ENCODE assay signal across 8 mouse cellular contexts in genomic region chr15:85028648-85029047, GRCm38 (mm10). TPM values are rescaled to one million over a fixed set of nuclear protein-coding genes. Genes with fewer than 3 reads are reported as not detected.
DNase-seq lines count a peak whose midpoint lies in the region; ATAC-seq and TF ChIP-seq lines count a peak whose summit lies in the region.
"Not testable (repeated sequence)": the region's sequence is repeated elsewhere in the genome, so short reads cannot be mapped to it uniquely, and the experiment has no call there.

TSS of gene Fam118a (plus strand) at chr15:85028948.

- not testable (repeated sequence) for H3K4me3 ChIP-seq in forebrain, embryonic 11.5 days (ENCODE audit: low read depth, low read length); heart, embryonic 13.5 days; hindbrain, postnatal 0 days (ENCODE audit: low read length); limb, embryonic 14.5 days (replicated peaks; ENCODE audit: low read length); midbrain, embryonic 16.5 days (ENCODE audit: low read depth, low read length)

- not testable (repeated sequence) for H3K27me3 ChIP-seq in forebrain, embryonic 11.5 days (ENCODE audit: control insufficient read depth, insufficient read depth, low read length); heart, embryonic 13.5 days (replicated peaks); hindbrain, postnatal 0 days (ENCODE audit: insufficient read depth, low read length); limb, embryonic 14.5 days (ENCODE audit: control insufficient read depth, insufficient read depth, low read length); midbrain, embryonic 16.5 days (ENCODE audit: control insufficient read depth, insufficient read depth, low read depth, low read length)

- not testable (repeated sequence) for H3K9ac ChIP-seq in forebrain, embryonic 11.5 days (ENCODE audit: low read length); heart, embryonic 13.5 days; hindbrain, postnatal 0 days (replicated peaks; ENCODE audit: low read length); limb, embryonic 14.5 days (ENCODE audit: low read depth, low read length, severe bottlenecking); midbrain, embryonic 16.5 days (ENCODE audit: low read depth, low read length)

- TF ChIP-seq POLR2A in limb, embryonic 14.5 days (IDR thresholded peaks at IDR 0.05; ENCODE audit: borderline replicate concordance, extremely low read depth, insufficient read depth, insufficient read length), result not testable (repeated sequence)

- not testable (repeated sequence) for H3K9me3 ChIP-seq in forebrain, embryonic 11.5 days (ENCODE audit: control insufficient read depth, low read length); heart, embryonic 13.5 days; hindbrain, postnatal 0 days (ENCODE audit: low read length); limb, embryonic 14.5 days (ENCODE audit: control insufficient read depth, low read length); midbrain, embryonic 16.5 days (replicated peaks; ENCODE audit: control insufficient read depth, low read length, poor library complexity, severe bottlenecking)

- DNase-seq in adrenal gland, postnatal 14 days; forebrain, embryonic 11.5 days (ENCODE audit: low spot score); hindbrain, postnatal 0 days (ENCODE audit: low spot score); layer of hippocampus, postnatal 14 days (ENCODE audit: low spot score in 2 of 2); limb, embryonic 14.5 days (ENCODE audit: low spot score); thymus, postnatal 0 days (ENCODE audit: low spot score): not testable (repeated sequence)

- WGBS in forebrain, embryonic 11.5 days, result 48% methylated on average over 1 of the region's 1 CpGs
- 54% methylated on average over 1 of the region's 1 CpGs for WGBS in heart, embryonic 13.5 days
- WGBS in hindbrain, postnatal 0 days, result 52% methylated on average over 1 of the region's 1 CpGs
- WGBS in limb, embryonic 14.5 days, result 37% methylated on average over 1 of the region's 1 CpGs
- WGBS in midbrain, embryonic 16.5 days, result 47% methylated on average over 1 of the region's 1 CpGs

- not testable (repeated sequence) for TF ChIP-seq CTCF in hindbrain, postnatal 0 days (IDR thresholded peaks at IDR 0.05; ENCODE audit: low read depth)

- H3K4me1 ChIP-seq in forebrain, embryonic 11.5 days (replicated peaks; ENCODE audit: control insufficient read depth, insufficient read depth, low read length); heart, embryonic 13.5 days; hindbrain, postnatal 0 days (ENCODE audit: insufficient read depth, low read length); limb, embryonic 14.5 days (ENCODE audit: control insufficient read depth, insufficient read depth, low read length); midbrain, embryonic 16.5 days (ENCODE audit: control insufficient read depth, insufficient read depth, low read length): not testable (repeated sequence)

- ATAC-seq in forebrain, embryonic 11.5 days (replicated peaks; ENCODE audit: low FRiP score); heart, embryonic 13.5 days (ENCODE audit: extremely low read depth, insufficient number of reproducible peaks, low FRiP score, low TSS enrichment); hindbrain, postnatal 0 days; limb, embryonic 14.5 days (ENCODE audit: low FRiP score, low read depth); midbrain, embryonic 16.5 days: not testable (repeated sequence)

- H3K27ac ChIP-seq in forebrain, embryonic 11.5 days (ENCODE audit: low read depth, low read length); heart, embryonic 13.5 days (replicated peaks); hindbrain, postnatal 0 days; limb, embryonic 14.5 days (replicated peaks; ENCODE audit: low read depth, low read length); midbrain, embryonic 16.5 days (ENCODE audit: low read length): not testable (repeated sequence)

- not testable (repeated sequence) for H3K36me3 ChIP-seq in forebrain, embryonic 11.5 days (ENCODE audit: control insufficient read depth, insufficient read depth, low read length); heart, embryonic 13.5 days; hindbrain, postnatal 0 days (ENCODE audit: insufficient read depth, low read length); limb, embryonic 14.5 days (ENCODE audit: control insufficient read depth, insufficient read depth, low read length); midbrain, embryonic 16.5 days (ENCODE audit: control insufficient read depth, insufficient read depth, low read length)

- H3K4me2 ChIP-seq in forebrain, embryonic 11.5 days (ENCODE audit: low read depth, low read length, severe bottlenecking); heart, embryonic 13.5 days; hindbrain, postnatal 0 days (ENCODE audit: low read depth, low read length); limb, embryonic 14.5 days (replicated peaks; ENCODE audit: low read depth, low read length, severe bottlenecking); midbrain, embryonic 16.5 days (ENCODE audit: low read length): not testable (repeated sequence)

RNA-seq across cellular contexts. Expression of gene Fam118a, which starts in this region (rescaled TPM):
- 12.6 and 15.5 TPM in 2 replicates for total RNA-seq in adrenal gland, postnatal 14 days (2021)
- 25.3 and 27.4 TPM in 2 replicates for polyA plus RNA-seq in forebrain, embryonic 11.5 days (2014; fragmentation: Nextera tagmentation; extraction: Ambion mirVana)
- polyA plus RNA-seq in heart, embryonic 13.5 days (2015; fragmentation: Nextera tagmentation; extraction: Ambion mirVana), result 15.6 and 17.0 TPM in 2 replicates
- total RNA-seq in hindbrain, postnatal 0 days (2014; rRNA removed), result 16.0 and 18.2 TPM in 2 replicates
- polyA plus RNA-seq in hindbrain, postnatal 0 days (2015; fragmentation: Nextera tagmentation; extraction: Ambion mirVana), result 29.0 and 30.3 TPM in 2 replicates
- 10 to 100 TPM; 26.2 to 27.3 TPM for total RNA-seq in layer of hippocampus, postnatal 14 days (2021)
- polyA plus RNA-seq in limb, embryonic 14.5 days (2012; rRNA removed), result 15.5 and 16.4 TPM in 2 replicates
- 21.7 and 23.1 TPM in 2 replicates for polyA plus RNA-seq in limb, embryonic 14.5 days (2014; fragmentation: Nextera tagmentation; extraction: Ambion mirVana)
- polyA plus RNA-seq in midbrain, embryonic 16.5 days (2015; fragmentation: Nextera tagmentation; extraction: Ambion mirVana), result 28.5 and 34.7 TPM in 2 replicates
- polyA plus RNA-seq in thymus, postnatal 0 days (2015; fragmentation: Nextera tagmentation; extraction: Ambion mirVana), result 17.6 and 17.9 TPM in 2 replicates
